In the genomic region with DNA sequence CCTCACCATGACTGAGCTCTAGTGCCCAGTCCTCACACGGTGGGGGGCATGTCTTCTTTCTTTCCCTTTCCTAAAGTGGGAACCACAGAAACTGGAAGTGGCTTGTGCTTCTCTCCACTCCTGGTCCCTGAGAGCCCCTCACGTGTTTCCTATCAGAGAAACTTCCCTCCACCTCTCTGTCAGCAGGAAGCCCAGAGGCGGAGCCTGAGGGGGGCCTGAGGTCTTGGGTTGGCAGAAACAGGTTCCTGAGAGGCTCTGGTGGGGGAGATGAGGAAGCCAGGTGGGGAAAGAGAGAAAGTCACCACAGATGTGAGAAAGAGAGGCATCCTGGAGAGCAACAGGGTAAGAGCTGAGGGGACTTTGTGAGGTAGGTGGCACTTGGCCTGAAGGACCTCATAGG, we compare ENCODE assay signal across 16 mouse cellular contexts. TPM values are rescaled to one million over a fixed set of nuclear protein-coding genes. Genes with fewer than 3 reads are reported as not detected.
DNase-seq lines count a peak whose midpoint lies in the region; ATAC-seq lines count a peak whose summit lies in the region.
"Had no signal": no experiment of that assay in that cellular context is flagged by ENCODE, and none has a peak within 500 bp of the region (broad histone marks: within the 10 kb centered on the region; RNA-seq: fewer than 3 reads in every experiment).

No protein-coding gene starts in this region.

- peaks cover 4% of the 10 kb centered on the region; the same call in 1 of the 2 replicates for H3K4me1 ChIP-seq in kidney, embryonic 14.5 days (ENCODE audit: control insufficient read depth, insufficient read depth, low read length)
- H3K4me1 ChIP-seq: neural tube, embryonic 12.5 days had no signal

- H3K27me3 ChIP-seq in splenic B cell, adult 2 months (ENCODE audit: control insufficient read depth, insufficient read depth, low read length, poor library complexity, severe bottlenecking): no peaks in the 10 kb centered on the region
- H3K27me3 ChIP-seq in kidney, embryonic 14.5 days (ENCODE audit: control insufficient read depth, insufficient read depth, low read length): no peaks in the 10 kb centered on the region
- H3K27me3 ChIP-seq: embryonic facial prominence, embryonic 15.5 days; heart, embryonic 13.5 days; neural tube, embryonic 12.5 days had no signal

- H3K36me3 ChIP-seq in splenic B cell, adult 2 months (ENCODE audit: control insufficient read depth, insufficient read depth, low read length, poor library complexity, severe bottlenecking): no peaks in the 10 kb centered on the region
- no peaks in the 10 kb centered on the region for H3K36me3 ChIP-seq in kidney, embryonic 14.5 days (ENCODE audit: control insufficient read depth, insufficient read depth, low read length)
- H3K36me3 ChIP-seq: embryonic facial prominence, embryonic 15.5 days; heart, embryonic 13.5 days; neural tube, embryonic 12.5 days had no signal

- peak; percentile 82 for ATAC-seq in granulocyte monocyte progenitor cell, adult 5-6 weeks (replicated peaks; ENCODE audit: poor library complexity, severe bottlenecking)
- no peak for ATAC-seq in kidney, embryonic 14.5 days (ENCODE audit: low FRiP score, low TSS enrichment)
- ATAC-seq: hindbrain, postnatal 0 days had no signal

- no peak overlapping the region for H3K4me3 ChIP-seq in kidney, embryonic 14.5 days (ENCODE audit: low read length)
- H3K4me3 ChIP-seq: embryonic facial prominence, embryonic 15.5 days; heart, embryonic 13.5 days; neural tube, embryonic 12.5 days had no signal

- WGBS in kidney, embryonic 14.5 days: 42% methylated on average over 3 of the region's 3 CpGs

- H3K27ac ChIP-seq in kidney, embryonic 14.5 days (ENCODE audit: low read depth, low read length): no peak overlapping the region
- H3K27ac ChIP-seq: embryonic facial prominence, embryonic 15.5 days; heart, embryonic 13.5 days; hindbrain, postnatal 0 days; liver, embryonic 14.5 days; neural tube, embryonic 12.5 days had no signal

- no peak overlapping the region for H3K4me2 ChIP-seq in kidney, embryonic 14.5 days (replicated peaks; ENCODE audit: low read depth, low read length)
- H3K4me2 ChIP-seq: embryonic facial prominence, embryonic 15.5 days; heart, embryonic 13.5 days; neural tube, embryonic 12.5 days had no signal

- H3K9me3 ChIP-seq in kidney, embryonic 14.5 days (ENCODE audit: control insufficient read depth, low read length): no peaks in the 10 kb centered on the region
- H3K9me3 ChIP-seq: embryonic facial prominence, embryonic 15.5 days; neural tube, embryonic 12.5 days had no signal

- no peak overlapping the region for H3K9ac ChIP-seq in kidney, embryonic 14.5 days (ENCODE audit: low read depth, low read length)
- H3K9ac ChIP-seq: embryonic facial prominence, embryonic 15.5 days; heart, embryonic 13.5 days; liver, embryonic 14.5 days; neural tube, embryonic 12.5 days had no signal

- peak; percentile 26 for DNase-seq in adrenal gland, adult 2 months
- no peak for DNase-seq in adrenal gland, postnatal 10 days
- DNase-seq in CD4-positive helper T cell, adult 2 months (ENCODE audit: low read depth, low spot score): peak; percentile 59
- peak; percentile 59 for DNase-seq in splenic B cell, adult 2 months (ENCODE audit: low read depth, low spot score)
- DNase-seq in frontal cortex, adult 2 months (ENCODE audit: extremely low spot score in 1 of 2, low spot score in 1 of 2): no peak
- DNase-seq in adrenal gland, adult 18-20 months (ENCODE audit: low spot score in 2 of 2): no peak
- DNase-seq: cerebellum, adult 9-11 months; kidney, postnatal 10 days; right cerebral cortex, postnatal 25 days had no signal

RNA-seq across cellular contexts. Expression of a gene that starts 42.7 kb away (rescaled TPM):
- 10 to 100 TPM; 28.5 to 29.8 TPM for total RNA-seq in adrenal gland, adult 2 months (2021)
- 26.2 and 27.9 TPM in 2 replicates for polyA plus RNA-seq in adrenal gland, adult 2 months (2012; rRNA removed)
- 10 to 100 TPM; 24.1 to 31.7 TPM for total RNA-seq in adrenal gland, postnatal 10 days (2021)
- 17.4 and 19.9 TPM in 2 replicates for total RNA-seq in granulocyte monocyte progenitor cell, adult 5-6 weeks (2014; fragmentation: Nextera tagmentation)
- total RNA-seq in granulocyte monocyte progenitor cell, adult 5-6 weeks (2017): 16.1 and 20.8 TPM in 2 replicates
- polyA plus RNA-seq in frontal cortex, adult 2 months (2012; rRNA removed): 33.5 and 34.2 TPM in 2 replicates
- total RNA-seq in adrenal gland, adult 18-20 months (2021): 10 to 100 TPM; 32.1 to 35.9 TPM
- polyA plus RNA-seq in kidney, embryonic 14.5 days (2014; fragmentation: Nextera tagmentation; extraction: Ambion mirVana): 18.1 and 23.2 TPM in 2 replicates

RNA-seq across cellular contexts. Expression of a gene that starts 50.9 kb away (rescaled TPM):
- total RNA-seq in adrenal gland, adult 2 months (2021): 10 to 100 TPM; 53.9 to 56.5 TPM
- 21.3 and 22.2 TPM in 2 replicates for polyA plus RNA-seq in adrenal gland, adult 2 months (2012; rRNA removed)
- total RNA-seq in adrenal gland, postnatal 10 days (2021): 10 to 100 TPM; 39.8 to 57.2 TPM
- 53.0 and 58.3 TPM in 2 replicates for total RNA-seq in granulocyte monocyte progenitor cell, adult 5-6 weeks (2014; fragmentation: Nextera tagmentation)
- total RNA-seq in granulocyte monocyte progenitor cell, adult 5-6 weeks (2017): 32.2 and 33.7 TPM in 2 replicates
- 79.7 and 86.6 TPM in 2 replicates for polyA plus RNA-seq in frontal cortex, adult 2 months (2012; rRNA removed)
- total RNA-seq in adrenal gland, adult 18-20 months (2021): 10 to 100 TPM; 45.8 to 48.8 TPM
- 44.3 and 61.1 TPM in 2 replicates for polyA plus RNA-seq in kidney, embryonic 14.5 days (2014; fragmentation: Nextera tagmentation; extraction: Ambion mirVana)

Comparison
In these comparisons a context has a peak if more than half of its experiments do, and no peak if none do; other contexts are left out.
1. DNase-seq: peak in adrenal gland, adult 2 months (single experiment), CD4-positive helper T cell, adult 2 months (single experiment) and splenic B cell, adult 2 months (single experiment); none in adrenal gland, postnatal 10 days (single experiment), frontal cortex, adult 2 months (0 of 2) and adrenal gland, adult 18-20 months (0 of 2).